Mouse (Mus musculus) adrenal gland, adult (tissue): ENCODE measurements around the gene Ankrd39.

Experiments used
- DNase-seq, 2 experiments: peaks; one replicate each; pipeline ENCODE4 v3.0.0; 2022 to 2023; ENCODE audit warnings: low spot score in 1 of 2; ENCODE audit not compliant: inconsistent age in 2 of 2

Gene Ankrd39

DNA sequence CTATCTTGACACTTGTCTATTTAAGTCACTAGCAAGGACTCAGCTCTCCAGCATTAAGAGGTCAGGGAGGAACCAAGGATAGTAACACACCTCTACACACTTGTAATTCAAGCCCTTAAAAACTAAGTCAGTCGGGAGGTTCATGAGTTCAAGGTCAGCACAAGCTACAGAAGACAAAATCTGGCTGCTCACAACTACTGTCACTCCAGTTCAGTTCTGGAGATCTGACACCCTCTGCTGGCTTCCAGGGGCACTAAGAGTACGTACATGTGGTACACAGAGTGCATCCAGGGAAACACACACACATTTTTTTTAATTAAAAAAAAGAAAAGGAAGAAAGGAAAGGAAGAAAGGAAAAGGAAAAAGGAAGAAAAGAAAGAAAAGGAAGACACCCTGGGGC, 50.5 kb downstream of the Ankrd39 start:
- peak in 1 of 2 experiments; percentile 64 for DNase-seq

GRCm38 (mm10) chr1:36493299-36493698, 53.9 kb downstream of the Ankrd39 start:
- DNase-seq: no peak

GRCm38 (mm10) chr1:36492416-36493139, 54.7 kb downstream of the Ankrd39 start:
- DNase-seq: peak; percentile 39 to 70

DNA sequence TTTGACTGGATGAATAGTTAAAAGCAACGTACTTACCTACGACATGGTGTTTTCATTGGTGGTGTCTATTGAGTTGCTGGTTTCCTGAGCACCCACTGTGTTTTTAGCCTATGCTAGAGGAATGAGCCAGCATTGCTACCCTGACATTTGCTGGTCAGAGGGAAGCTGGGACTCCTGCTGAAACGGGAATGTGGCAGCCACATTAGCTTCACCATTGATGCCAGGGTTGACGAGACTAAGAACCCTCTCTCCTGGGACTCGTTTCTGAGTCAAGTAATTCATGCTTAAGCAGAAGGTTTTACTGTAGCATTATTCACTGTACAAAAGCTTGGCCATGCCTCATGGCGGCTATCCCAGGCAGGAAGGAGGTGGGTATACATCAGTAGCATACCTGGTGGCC, 57.6 kb downstream of the Ankrd39 start:
- no peak for DNase-seq
